Mouse (Mus musculus) kidney, adult 2 months (tissue): ENCODE measurements around the gene Dzip1l. TPM values are rescaled to one million over a fixed set of nuclear protein-coding genes. Genes with fewer than 3 reads are reported as not detected.

Experiments used
- DNase-seq: peaks from one replicate; pipeline ENCODE4 v3.0.0; 2021
- H3K27ac ChIP-seq: fragments of 200-500 bp; 2 replicates; pipeline ENCODE4 v1.5.1; 2012; ENCODE audit warnings: low read depth, low read length, control low read depth, inconsistent platforms; ENCODE audit not compliant: insufficient read depth
- H3K27me3 ChIP-seq: fragments of 200-500 bp; replicated peaks from 2 replicates; pipeline ENCODE4 v1.6.1; 2012; ENCODE audit warnings: mild to moderate bottlenecking, moderate library complexity, low read length, inconsistent platforms; ENCODE audit not compliant: control insufficient read depth, insufficient read depth
- H3K36me3 ChIP-seq: fragments of 200-500 bp; 2 replicates; pipeline ENCODE4 v1.6.1; 2012; ENCODE audit warnings: mild to moderate bottlenecking, moderate library complexity, low read length, inconsistent platforms; ENCODE audit not compliant: control insufficient read depth, insufficient read depth
- H3K4me1 ChIP-seq: fragments of 200-500 bp; 2 replicates; pipeline ENCODE4 v1.6.1; 2011; ENCODE audit warnings: low read length; ENCODE audit not compliant: control insufficient read depth, insufficient read depth
- H3K4me3 ChIP-seq: fragments of 200-500 bp; 2 replicates; pipeline ENCODE4 v1.5.1; 2011; ENCODE audit warnings: mild to moderate bottlenecking, low read depth, low read length, control low read depth; ENCODE audit not compliant: insufficient read depth
- CTCF ChIP-seq: fragments of 200-500 bp; conservative IDR thresholded peaks from 2 replicates; pipeline ENCODE4 v1.5.1; 2011; ENCODE audit warnings: low read depth, mild to moderate bottlenecking, control low read depth, low read length, moderate library complexity, mixed read lengths; ENCODE audit not compliant: insufficient read depth, insufficient read length
- POLR2A ChIP-seq: fragments of 200-500 bp; IDR thresholded peaks from one replicate; pipeline ENCODE4 v1.6.1; 2011; ENCODE audit warnings: low read depth, low read length, control low read depth
- WGBS: fragments of 180-500 bp; shearing (Covaris S2); methylation state at CpG from one replicate; pipeline ENCODE4 v1.1.7; 2018; 5-methylcytosine and 5-hydroxymethylcytosine counted together
- polyA plus RNA-seq: library from polyadenylated mRNA; depleted of rRNA; stranded (reverse); fragments of >200 nt; gene quantifications from 2 replicates; pipeline ENCODE4 v1.2.3, GENCODE M21; 2012

The Dzip1l gene
- polyA plus RNA-seq, 1 experiment = 6.8 TPM

DNA sequence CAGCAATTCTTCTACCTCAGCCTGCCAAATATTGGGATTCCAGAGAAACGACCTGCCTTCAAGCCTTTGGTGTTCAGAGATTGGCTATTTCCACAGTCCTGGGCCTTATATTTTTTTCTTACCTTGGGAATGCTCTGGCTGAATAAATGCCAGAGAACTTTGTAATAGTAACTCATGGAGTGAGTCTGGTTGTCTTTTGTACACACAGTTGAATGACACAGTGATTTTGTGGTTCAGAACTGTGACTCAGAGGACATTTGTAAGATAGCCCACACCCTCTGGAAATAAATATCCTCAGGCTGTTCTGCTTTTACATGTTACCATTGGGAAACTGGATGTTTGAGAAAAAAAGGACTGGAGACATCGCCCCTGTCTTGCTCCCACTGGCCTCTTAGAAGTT is 71.9 kb downstream of the Dzip1l start:
- TF ChIP-seq CTCF = no peak
- no peak for TF ChIP-seq POLR2A
- H3K36me3 ChIP-seq = no peaks in the 10 kb centered on the region
- no peak for DNase-seq
- H3K27me3 ChIP-seq = no peaks in the 10 kb centered on the region
- WGBS = 84% methylated on average over 2 of the region's 2 CpGs
- peaks cover 6% of the 10 kb centered on the region; the same call in 1 of the 2 replicates for H3K4me1 ChIP-seq
- no peak overlapping the region for H3K4me3 ChIP-seq
- no peak overlapping the region for H3K27ac ChIP-seq

DNA sequence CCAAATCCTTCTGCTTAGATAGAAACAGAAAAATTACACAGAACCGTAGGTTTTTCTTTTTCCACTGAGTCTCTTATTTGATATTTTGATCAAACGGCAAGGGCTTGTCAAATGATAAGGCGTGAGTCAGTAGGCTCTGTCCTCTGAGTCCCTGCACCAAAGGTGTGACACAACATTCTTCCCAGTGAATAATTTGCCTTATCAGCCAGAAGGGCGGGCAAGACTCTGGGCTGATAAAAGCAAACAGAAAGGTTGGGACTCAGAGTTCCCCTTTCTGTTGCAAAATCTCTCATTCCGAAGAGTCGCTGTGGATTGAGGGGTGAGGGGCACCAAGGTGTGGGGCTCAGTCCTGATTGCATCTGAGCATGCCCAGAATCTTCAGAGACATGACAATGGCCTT is 72.9 kb downstream of the Dzip1l start:
- DNase-seq = no peak
- Histone ChIP-seq H3K27ac (no peak overlapping the region), H3K27me3 (no peaks in the 10 kb centered on the region), H3K4me3 (no peak overlapping the region), H3K36me3 (no peaks in the 10 kb centered on the region), H3K4me1 (peaks cover 10% of the 10 kb centered on the region; the same call in 1 of the 2 replicates)
- TF ChIP-seq CTCF (no peak), POLR2A (no peak)
- 91% methylated on average over 6 of the region's 6 CpGs for WGBS

DNA sequence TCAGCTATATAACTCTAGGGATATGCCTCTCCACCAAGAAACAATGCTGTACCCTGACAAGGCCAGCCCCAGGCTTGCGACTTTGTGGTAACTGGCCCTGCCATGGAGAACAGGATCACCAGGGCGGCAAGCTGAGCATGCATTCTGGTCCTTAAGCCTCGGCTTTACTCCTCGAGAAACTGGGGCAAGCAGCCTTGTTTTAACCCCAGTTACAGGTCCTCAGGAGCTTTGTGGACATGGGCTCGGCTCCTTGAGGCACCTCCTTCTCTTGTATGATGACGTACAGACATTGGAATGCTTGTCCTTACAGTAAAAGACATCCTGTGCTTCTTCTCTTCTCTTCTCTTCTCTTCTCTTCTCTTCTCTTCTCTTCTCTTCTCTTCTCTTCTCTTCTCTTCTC is 74.4 kb downstream of the Dzip1l start:
- H3K27ac ChIP-seq = no peak overlapping the region
- no peaks in the 10 kb centered on the region for H3K36me3 ChIP-seq
- H3K4me1 ChIP-seq = peaks cover 16% of the 10 kb centered on the region; the same call in 1 of the 2 replicates
- TF ChIP-seq CTCF = no peak
- no peak for TF ChIP-seq POLR2A
- WGBS = 89% methylated on average over 6 of the region's 6 CpGs
- no peak overlapping the region for H3K4me3 ChIP-seq
- H3K27me3 ChIP-seq = no peaks in the 10 kb centered on the region
- no peak for DNase-seq

DNA sequence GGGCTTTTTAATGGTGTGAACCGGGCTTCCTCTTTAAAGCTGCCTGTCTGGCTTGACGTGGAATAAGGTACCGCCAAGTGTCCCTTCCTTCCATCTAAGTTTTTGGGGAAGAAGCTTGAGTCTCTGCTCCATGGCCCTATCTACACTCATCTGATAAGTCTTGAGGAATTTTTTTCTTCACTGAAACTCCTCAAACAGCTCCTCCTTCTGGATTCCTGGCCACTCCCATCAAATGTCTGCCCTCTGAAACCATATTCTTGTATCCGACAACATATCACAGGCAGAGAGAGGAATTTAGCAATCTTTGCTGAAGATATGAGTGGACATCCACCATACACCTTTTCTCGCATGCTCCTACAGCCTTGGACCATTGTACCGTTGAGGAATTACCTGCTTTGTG is 77.0 kb downstream of the Dzip1l start:
- WGBS = 93% methylated on average over 6 of the region's 6 CpGs
- H3K4me3 ChIP-seq = no peak overlapping the region

DNA sequence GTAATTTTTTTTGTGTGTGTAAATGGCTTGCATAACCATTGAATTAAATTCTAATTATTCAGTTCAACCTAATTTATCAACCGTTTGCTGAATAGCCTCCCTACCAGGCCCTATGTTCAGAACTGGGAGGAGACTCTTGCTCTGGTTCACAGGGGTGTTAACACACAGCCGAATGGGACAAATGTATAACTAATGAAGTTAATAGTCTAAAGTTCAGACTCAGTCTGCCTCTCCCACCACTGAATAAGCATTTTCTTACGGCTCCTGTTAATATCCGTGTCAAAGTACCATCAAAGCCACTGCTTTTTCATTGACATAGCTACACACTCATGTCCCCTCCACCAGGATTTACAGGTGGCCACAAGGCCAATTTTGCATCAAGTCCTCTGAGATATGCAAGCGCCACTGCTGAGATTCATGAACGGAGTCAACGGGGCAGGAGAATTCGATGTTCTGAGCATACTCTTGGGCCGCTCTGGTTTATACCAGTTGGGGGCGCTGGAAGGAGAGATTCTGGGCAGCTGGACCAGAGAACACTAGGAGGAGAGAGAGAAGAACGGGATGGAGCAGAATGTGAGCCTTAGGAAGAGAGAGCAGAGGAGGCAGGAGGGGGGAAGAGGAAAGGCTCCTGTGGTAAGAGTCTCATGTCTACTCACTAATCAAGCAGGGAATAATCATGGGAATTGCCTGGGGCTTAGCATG is 78.3 kb downstream of the Dzip1l start:
- 52% methylated on average over 11 of the region's 11 CpGs for WGBS
- H3K27me3 ChIP-seq = no peaks in the 10 kb centered on the region
- H3K27ac ChIP-seq = peak overlapping the region; percentile 85
- H3K36me3 ChIP-seq = no peaks in the 10 kb centered on the region
- DNase-seq = peak; percentile 81
- H3K4me1 ChIP-seq = peaks cover 10% of the 10 kb centered on the region; the same call in 1 of the 2 replicates
- peak overlapping the region; percentile 26; the same call in 1 of the 2 replicates for H3K4me3 ChIP-seq
- TF ChIP-seq CTCF (no peak), POLR2A (no peak)

More for the DNA sequence above, 77.0 kb downstream of the Dzip1l start:
- Histone ChIP-seq H3K27ac (no peak overlapping the region; the same call in 1 of the 2 replicates), H3K27me3 (no peaks in the 10 kb centered on the region), H3K4me1 (peaks cover 10% of the 10 kb centered on the region; the same call in 1 of the 2 replicates), H3K36me3 (no peaks in the 10 kb centered on the region)
- DNase-seq = no peak
- TF ChIP-seq CTCF = no peak

DNA sequence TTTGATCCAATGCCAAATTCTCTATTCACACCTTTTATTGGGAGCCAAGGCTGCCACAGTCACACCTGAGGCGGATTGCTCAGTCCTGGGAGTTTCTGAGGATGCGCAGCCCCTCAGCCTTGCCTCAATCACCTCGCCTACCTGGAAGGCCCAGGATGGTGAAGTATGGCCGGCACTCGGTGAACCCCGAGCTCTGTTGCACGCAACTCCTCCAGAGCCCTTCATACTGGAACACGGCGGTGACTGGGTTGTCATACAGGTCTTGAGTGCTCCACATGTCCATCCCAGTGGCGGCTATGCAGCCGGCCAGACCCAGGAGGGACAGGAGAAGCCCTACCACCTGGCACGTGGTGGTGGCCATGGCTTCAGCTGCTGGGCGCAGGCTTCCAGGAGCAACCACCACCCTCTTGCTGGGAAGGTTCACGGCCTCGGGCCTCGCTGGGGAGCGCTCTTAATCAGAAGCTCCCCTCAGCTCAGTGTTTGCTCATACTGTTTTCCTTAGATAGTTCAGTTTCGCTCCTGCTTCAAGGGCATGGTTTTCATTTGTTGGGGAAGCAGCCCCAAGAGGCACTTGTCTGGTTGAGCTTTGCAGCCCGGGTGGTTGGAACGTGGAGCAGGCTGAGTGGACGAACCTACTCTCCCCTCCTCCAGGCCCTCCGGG is 80.4 kb downstream of the Dzip1l start:
- H3K27me3 ChIP-seq = no peaks in the 10 kb centered on the region
- TF ChIP-seq CTCF (no peak), POLR2A (no peak)
- H3K4me1 ChIP-seq = peaks cover 10% of the 10 kb centered on the region; the same call in 1 of the 2 replicates
- 89% methylated on average over 22 of the region's 22 CpGs for WGBS
- no peak overlapping the region for H3K4me3 ChIP-seq
- no peak for DNase-seq
- H3K27ac ChIP-seq = no peak overlapping the region
- no peaks in the 10 kb centered on the region for H3K36me3 ChIP-seq

DNA sequence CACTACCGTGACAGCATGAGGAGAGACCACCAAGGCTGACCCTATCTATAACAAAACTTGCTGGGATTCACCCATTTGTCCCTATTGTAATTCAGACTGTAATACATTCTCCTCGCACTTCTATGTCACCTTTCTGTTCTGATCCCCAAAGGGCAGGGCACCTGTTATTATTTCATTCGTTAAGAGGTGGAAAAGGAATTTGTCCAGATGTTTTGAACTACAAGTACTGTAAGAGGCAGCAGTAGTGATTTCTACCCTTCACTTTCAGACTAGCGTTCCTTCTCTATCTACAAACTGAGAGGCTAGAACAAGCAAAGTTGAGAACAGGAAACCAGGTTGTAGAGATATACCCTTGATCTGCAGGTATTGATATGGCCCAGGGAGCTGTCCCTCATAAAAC is 81.0 kb downstream of the Dzip1l start:
- no peak for DNase-seq
- WGBS = 83% methylated on average over 4 of the region's 4 CpGs
- Histone ChIP-seq H3K27me3 (no peaks in the 10 kb centered on the region), H3K4me3 (no peak overlapping the region), H3K36me3 (no peaks in the 10 kb centered on the region), H3K4me1 (peaks cover 10% of the 10 kb centered on the region; the same call in 1 of the 2 replicates), H3K27ac (no peak overlapping the region)
- no peak for TF ChIP-seq CTCF
- no peak for TF ChIP-seq POLR2A
